18 mouse cellular contexts compared by ENCODE assay signal in the genomic region with DNA sequence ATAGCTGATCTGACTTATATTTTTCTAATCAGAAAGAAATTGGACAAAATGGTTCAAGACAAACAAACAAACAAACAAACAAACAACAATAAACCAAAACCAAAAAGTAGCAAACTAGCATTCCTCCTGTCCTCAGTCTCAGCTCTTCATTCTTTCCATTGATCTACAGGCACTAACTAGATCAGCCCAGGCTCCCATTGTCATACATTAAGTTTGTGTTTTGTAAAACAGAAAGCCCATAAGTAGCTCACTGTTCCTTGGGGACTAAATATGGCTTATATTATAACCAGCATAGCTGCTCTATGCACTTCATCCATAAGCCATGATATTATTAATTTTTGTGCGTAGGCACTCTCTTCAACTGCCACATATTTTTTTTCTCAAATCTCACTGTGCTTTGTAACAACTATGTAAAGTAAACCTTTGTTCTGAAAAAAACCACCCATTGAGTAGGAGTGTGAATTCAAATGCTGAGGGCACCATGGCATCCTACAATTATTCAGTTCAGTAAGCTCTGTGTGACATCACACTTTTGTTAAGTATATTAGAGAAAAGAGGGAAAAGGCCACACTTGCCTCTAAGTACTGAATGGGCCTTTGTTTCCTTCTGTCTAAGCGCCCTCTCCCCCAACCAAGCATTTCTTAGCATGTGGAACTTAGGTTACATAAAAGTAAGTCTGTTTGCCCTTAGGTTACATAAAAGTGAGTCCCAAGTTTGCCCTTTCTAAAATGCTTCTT.
DNase-seq lines count a peak whose midpoint lies in the region; ATAC-seq and TF ChIP-seq lines count a peak whose summit lies in the region.
"Had no signal": no experiment of that assay in that cellular context is flagged by ENCODE, and none has a peak within 500 bp of the region (broad histone marks: within the 10 kb centered on the region; RNA-seq: fewer than 3 reads in every experiment).

No protein-coding gene starts in this region.

- H3K4me3 ChIP-seq in left cerebral cortex, adult 2 months, result no peak overlapping the region
- no peak overlapping the region for H3K4me3 ChIP-seq in forebrain, embryonic 14.5 days (ENCODE audit: low read depth, low read length)
- H3K4me3 ChIP-seq: erythroblast, embryonic 14.5 days had no signal

- H3K27me3 ChIP-seq in forebrain, embryonic 14.5 days (replicated peaks; ENCODE audit: control insufficient read depth, insufficient read depth, low read length), result no peaks in the 10 kb centered on the region

- no peaks in the 10 kb centered on the region for H3K36me3 ChIP-seq in forebrain, embryonic 14.5 days (ENCODE audit: control insufficient read depth, insufficient read depth, low read length)

- no peak for TF ChIP-seq CTCF in left cerebral cortex, adult 2 months (IDR thresholded peaks at IDR 0.05)

- intact Hi-C loops in left cerebral cortex, adult 2 months (cut with DNase I), result no loop called here

- ATAC-seq in forebrain, embryonic 14.5 days, result peak; percentile 72
- ATAC-seq: intestine, embryonic 16.5 days had no signal

- H3K9ac ChIP-seq in forebrain, embryonic 14.5 days (ENCODE audit: low read length), result no peak overlapping the region
- H3K9ac ChIP-seq: liver, embryonic 14.5 days had no signal

- peak; percentile 10 for DNase-seq in left cerebral cortex, adult 11 months (ENCODE audit: low spot score)
- no peak for DNase-seq in left cerebral cortex, adult 2 months (ENCODE audit: extremely low spot score in 1 of 2, low spot score in 2 of 2)
- peak; percentile 51 for DNase-seq in brain, adult 2 months (ENCODE audit: low read depth, low spot score)
- peak; percentile 47 for DNase-seq in forebrain, embryonic 14.5 days (ENCODE audit: low spot score)
- DNase-seq in mesoderm, embryonic 11.5 days (ENCODE audit: low read depth, low spot score), result peak; percentile 39
- DNase-seq in urinary bladder, postnatal 25 days (ENCODE audit: low spot score), result no peak
- no peak for DNase-seq in heart, adult 8-10 months (ENCODE audit: low spot score)
- no peak for DNase-seq in spleen, adult 18-20 months
- DNase-seq: adrenal gland, postnatal 14 days; cerebellum, postnatal 25 days; gastrocnemius, postnatal 10 days; kidney, postnatal 10 days; layer of hippocampus, adult 9-11 months; lung, postnatal 10 days; thymus, postnatal 4 days had no signal

- H3K4me1 ChIP-seq in forebrain, embryonic 14.5 days (ENCODE audit: control insufficient read depth, insufficient read depth, low read length), result no peaks in the 10 kb centered on the region

- 14% methylated on average over 2 of the region's 2 CpGs for WGBS in forebrain, embryonic 14.5 days

- no peak overlapping the region for H3K4me2 ChIP-seq in forebrain, embryonic 14.5 days (ENCODE audit: low read length)

- no peaks in the 10 kb centered on the region for H3K9me3 ChIP-seq in forebrain, embryonic 14.5 days (replicated peaks; ENCODE audit: control insufficient read depth, low read length)

- no peak overlapping the region for H3K27ac ChIP-seq in left cerebral cortex, adult 2 months
- no peak overlapping the region for H3K27ac ChIP-seq in forebrain, embryonic 14.5 days (ENCODE audit: low read depth, low read length)
- H3K27ac ChIP-seq: liver, embryonic 14.5 days had no signal

Comparison
In these comparisons a context has a peak if more than half of its experiments do, and no peak if none do; other contexts are left out.
1. DNase-seq: peak in left cerebral cortex, adult 11 months (single experiment), brain, adult 2 months (single experiment), forebrain, embryonic 14.5 days (single experiment) and mesoderm, embryonic 11.5 days (single experiment); none in left cerebral cortex, adult 2 months (0 of 2), urinary bladder, postnatal 25 days (single experiment), heart, adult 8-10 months (single experiment) and spleen, adult 18-20 months (0 of 2).